Mouse (Mus musculus) layer of hippocampus, adult 18-20 months (tissue): Measurements from ENCODE around the gene Pctp. TPM values are rescaled to one million over a fixed set of nuclear protein-coding genes. Genes with fewer than 3 reads are reported as not detected.

Experiments
- DNase-seq, 2 experiments: peaks; one replicate each; pipeline ENCODE4 v3.0.0; 2022; ENCODE audit warnings: low spot score in 2 of 2
- total RNA-seq, 2 experiments: library from RNA; stranded (reverse); gene quantifications; 2 replicates each; pipeline ENCODE4 v1.2.3; 2021

Gene Pctp
- total RNA-seq, 2 experiments from 2014 or later, result 1.5 to 1.8 TPM

DNA sequence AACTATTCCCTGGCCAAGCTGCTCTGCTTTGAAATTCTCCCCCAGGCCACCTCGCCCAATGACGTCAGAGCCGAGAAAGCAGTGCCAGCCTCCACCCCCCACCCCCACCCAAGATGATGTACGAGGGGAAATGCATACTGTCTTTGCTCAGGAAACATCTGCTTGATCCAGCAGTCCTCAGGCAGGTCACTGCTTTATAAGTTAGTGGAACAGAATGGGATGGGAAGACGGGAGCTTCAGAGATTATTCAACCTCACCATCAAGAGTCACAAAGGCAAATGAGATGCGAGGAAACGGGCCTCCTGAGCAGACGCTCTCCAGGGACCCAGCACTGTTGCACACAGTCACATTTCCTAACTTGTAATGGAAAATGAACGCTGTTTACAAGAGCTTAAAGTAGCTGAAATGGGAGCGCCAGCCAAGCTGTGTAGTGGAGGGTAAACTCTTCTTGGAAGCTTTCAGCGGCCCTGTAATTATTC is 24.3 kb downstream of the Pctp start:
- no peak for DNase-seq

DNA sequence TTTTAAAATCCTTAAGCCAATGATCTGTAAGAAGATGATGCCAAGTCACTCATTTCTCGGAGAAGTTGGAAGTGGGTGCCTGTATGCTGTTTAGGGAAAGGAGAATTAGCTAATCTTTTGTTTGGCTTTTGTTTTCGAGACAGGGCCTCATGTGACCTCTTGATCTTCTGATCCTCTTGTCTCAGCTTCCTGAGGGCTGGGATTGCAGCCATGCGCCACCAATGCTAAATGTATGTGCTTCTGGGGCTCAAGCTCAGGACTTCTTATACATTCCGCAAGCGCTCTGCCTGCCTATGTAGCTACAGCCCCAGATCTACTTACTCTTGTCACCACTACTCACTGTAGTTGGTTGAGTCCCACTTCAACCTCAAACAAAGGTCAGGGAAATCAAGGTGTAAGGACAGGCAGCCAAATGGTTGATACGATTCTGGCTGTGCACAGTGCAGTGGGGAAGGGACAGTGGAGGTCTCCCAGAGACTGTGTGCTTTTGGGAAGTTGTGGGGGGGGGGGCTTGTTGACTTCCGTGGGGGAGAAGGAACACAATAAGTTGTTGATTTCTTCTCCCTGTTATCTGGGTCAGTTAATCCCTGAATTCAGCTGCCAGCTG is 24.8 kb downstream of the Pctp start:
- DNase-seq, result no peak

DNA sequence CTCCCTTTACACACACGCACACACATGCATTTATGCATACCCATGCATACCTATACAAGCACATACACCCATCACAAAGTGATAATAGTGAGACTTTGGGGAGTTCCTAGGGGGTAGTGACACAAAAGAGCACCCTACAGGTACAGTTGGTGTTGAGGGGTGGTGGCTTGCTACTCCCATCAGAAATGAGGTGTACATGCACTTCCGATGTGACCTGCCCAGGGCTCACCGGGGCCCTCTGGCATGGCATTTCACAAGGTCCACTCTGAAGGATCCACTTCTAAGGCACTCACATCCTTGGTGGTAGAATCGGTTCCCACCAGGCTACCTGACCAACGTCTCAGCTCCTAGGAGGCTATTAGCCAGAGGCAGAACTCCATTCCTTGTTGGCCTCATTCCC is 26.3 kb downstream of the Pctp start:
- no peak for DNase-seq

DNA sequence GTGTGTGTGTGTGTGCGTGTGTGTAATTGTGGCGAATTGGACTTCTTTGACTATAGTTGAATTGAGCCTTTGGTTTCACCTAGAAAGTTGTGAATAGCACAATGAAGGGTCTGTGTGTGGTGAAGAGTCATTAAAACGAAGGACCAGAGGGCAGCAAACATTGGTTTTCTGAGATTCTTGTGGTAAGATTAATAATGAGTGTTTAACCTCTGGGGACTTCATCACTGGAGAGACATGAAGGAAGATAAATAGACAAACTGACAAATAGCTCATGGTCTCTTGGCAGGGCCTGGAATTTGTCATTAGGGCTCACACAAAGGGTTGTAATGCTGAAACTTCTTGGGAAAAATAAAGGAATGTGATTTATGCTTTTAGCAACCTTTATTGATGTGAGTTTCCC is 31.4 kb downstream of the Pctp start:
- no peak for DNase-seq

DNA sequence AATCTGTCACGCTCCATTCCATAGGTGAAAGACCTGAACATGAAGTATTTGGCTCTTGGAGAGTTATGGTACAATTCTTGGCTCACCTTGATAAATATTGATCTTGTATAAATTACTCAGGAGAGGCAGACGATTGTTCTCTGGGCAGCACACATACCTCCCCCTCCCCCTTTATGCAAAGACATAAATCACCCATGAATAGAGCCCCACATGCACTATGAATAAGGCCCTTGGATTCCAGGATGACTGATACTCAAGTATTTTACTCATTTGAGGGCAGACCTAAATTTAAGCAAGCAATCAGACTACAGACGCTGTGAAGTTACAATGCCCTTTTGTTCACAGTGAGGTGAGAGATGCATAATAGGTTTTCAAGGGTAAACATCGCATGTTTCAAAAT is 32.0 kb downstream of the Pctp start:
- no peak for DNase-seq

DNA sequence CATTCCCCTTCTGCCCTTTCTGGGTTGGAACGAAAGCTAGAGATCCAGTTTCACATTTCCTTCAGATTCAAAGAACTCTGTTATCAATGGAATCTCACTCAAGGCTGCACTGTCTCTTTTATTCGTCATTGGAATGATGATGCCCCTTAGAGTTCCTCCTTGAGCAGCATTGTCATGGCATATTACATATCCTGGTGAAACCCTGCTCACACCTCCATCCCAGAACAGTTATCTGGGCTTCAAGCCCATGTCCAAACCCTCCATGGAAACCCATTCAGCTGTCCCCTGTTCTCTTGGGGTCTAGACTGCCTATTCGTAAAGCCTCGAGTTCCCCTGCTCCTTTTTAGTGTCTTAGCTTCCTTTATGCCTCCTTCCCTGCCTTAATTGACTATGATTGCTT is 33.6 kb downstream of the Pctp start:
- DNase-seq, result no peak

DNA sequence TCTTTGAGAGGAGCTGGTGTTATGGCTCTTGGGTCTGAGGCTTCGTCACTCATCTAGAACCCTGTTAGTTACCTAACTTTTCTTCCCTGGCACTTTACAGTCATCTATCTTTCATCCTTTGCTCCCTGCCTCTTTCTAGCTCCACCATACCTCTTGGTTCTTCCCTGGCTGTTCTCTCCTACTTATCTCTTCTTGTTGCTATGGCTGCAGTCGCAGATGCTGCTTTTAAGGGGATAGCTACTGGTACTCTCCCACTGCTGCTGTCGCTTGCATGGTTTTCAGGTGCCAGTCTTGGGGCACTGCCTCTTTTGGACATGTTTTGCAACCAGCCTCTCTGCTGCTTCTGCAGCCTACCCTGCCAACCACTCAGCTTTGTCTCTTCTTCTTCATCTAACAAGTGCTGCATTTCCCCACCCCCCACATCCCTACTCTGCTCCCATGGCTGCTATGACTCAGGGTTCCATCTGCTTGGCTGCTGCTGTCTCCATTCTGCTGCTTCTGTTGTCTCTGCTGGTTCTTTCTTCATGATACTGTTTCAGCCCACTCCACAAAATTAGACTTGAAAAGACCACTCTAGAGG is 51.9 kb downstream of the Pctp start:
- peak; percentile 70 to 91 for DNase-seq

DNA sequence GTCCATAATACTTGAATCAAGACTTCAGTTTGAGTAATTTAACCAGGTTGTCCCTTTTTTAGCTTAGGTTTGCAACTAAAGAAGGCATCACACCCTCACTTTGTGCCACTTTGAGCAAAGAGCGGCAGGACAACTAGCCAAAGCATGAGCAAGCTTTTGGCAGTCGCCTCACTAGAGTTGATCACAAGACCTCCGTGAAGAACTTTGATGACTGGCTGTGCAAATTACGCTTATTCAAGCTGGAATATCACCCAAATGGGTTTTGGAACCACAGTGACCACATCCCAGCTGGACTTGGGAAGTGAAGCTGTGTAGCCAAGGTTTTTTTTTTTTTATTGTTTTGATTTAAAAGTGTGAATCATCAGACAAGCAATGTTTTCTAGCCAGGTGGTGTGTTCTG is 54.9 kb downstream of the Pctp start:
- no peak for DNase-seq

DNA sequence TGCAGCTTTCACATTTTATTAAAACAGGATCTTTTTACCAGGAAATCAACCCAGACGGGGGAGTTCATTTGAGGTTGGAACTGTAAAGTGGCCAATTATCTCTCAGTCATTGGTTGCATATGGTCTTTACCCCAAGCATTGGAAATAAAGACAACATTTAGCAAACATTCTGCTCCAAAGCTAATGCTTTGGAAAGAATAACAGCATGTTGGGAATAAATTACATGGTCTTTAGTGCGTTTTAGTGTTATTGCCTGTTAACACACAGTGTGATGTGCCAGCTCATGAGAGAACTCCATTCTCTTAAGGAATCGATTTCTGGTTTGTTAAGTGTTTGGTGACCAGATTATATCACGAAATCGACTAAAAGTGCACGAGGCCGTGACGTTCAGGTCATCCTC is 57.5 kb downstream of the Pctp start:
- no peak for DNase-seq

DNA sequence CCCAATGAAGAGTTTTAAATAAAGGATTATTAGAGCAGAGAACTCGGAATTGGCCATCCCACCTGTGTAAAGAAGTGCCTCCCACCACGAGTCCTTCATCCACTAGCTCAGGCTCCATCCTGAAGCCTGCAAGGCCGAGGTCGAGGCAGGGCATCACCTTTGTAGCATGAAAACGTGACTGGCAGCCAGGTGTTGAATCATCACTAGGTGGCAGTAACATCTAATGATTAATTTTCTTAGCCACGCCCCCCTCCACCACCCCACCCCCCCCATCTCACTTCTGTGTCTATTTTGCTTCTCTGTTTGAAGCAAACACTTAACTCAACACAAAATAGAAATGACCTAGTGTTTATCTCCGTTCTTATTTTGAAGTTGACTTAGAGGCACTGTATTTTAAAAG is 65.5 kb downstream of the Pctp start:
- DNase-seq, result no peak

Other genes with a start within 250 kb of the Pctp start
- 1 to 10 TPM; 1.2 to 1.9 TPM for gene Ankfn1, start 225.2 kb downstream of the Pctp start, total RNA-seq
- gene Tmem100, start 27.5 kb upstream of the Pctp start, total RNA-seq, result 10 to 100 TPM; 14.3 to 14.4 TPM
- 1 to 10 TPM; 5.0 to 7.9 TPM for gene Gm45716, start 184.8 kb upstream of the Pctp start, total RNA-seq
- gene Mmd, start 246.6 kb upstream of the Pctp start, total RNA-seq, result 100 to 1,000 TPM; 376 to 382 TPM